Mouse (Mus musculus) G1E (cell line): ENCODE measurements around the gene Leo1.

Experiments
- CTCF ChIP-seq: IDR thresholded peaks from 2 replicates; pipeline ENCODE4 v1.5.1; 2012; ENCODE audit warnings: low read depth, low read length, inconsistent platforms, mixed read lengths
- GATA1 ChIP-seq: IDR thresholded peaks from 2 replicates; pipeline ENCODE4 v1.6.1; 2012; ENCODE audit warnings: borderline replicate concordance, low read length, inconsistent platforms, mixed read lengths
- GATA2 ChIP-seq: IDR thresholded peaks from 2 replicates; pipeline ENCODE4 v1.6.1; 2012; ENCODE audit warnings: low read depth, low read length, inconsistent platforms, borderline replicate concordance
- TAL1 ChIP-seq: conservative IDR thresholded peaks from 2 replicates; pipeline ENCODE4 v1.6.1; 2012; ENCODE audit warnings: low read depth, low read length, inconsistent platforms, mixed read lengths

DNA sequence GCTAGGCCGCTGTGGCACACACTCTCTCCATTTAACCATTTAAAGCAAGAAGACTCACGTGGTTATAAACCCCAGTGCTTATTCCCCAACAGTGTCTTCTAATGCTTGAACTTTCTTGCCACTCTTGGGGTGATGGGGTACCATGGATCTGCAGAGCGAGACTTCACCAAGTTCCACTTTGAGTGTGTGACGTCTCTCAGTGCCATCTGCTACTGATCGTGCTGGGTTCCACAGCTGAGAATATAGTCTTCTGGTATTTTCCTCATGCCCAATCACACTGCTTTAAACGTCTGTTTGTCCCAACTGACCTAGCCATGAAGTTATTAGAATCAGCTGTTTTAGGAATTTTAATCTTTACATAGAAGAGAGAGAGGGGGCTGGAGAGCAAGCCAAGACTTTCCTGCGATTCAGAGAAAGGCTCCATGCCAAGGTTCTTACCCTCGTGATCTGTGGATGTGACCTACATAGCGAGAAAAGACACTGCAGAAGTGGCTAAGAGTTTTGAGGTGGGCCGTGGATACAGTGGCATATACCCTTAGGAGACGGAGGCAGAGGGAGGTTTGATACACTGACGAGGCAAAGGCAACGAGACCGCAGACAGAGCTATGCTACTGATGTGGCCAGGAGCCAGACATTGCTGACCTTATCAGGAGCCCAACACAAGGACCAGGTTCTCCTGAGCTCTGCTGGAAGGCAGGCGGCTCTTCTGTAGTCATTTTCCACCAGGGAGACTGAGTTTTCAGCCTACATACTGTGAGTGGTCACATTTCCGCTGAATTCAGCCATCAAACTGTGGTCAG is 10.3 kb upstream of the Leo1 start:
- TF ChIP-seq CTCF (no peak), GATA1 (no peak), TAL1 (peak; percentile 43; the same call in 1 of the 2 replicates), GATA2 (no peak)
